ENCODE assay signal across 10 mouse cellular contexts in the genomic region with DNA sequence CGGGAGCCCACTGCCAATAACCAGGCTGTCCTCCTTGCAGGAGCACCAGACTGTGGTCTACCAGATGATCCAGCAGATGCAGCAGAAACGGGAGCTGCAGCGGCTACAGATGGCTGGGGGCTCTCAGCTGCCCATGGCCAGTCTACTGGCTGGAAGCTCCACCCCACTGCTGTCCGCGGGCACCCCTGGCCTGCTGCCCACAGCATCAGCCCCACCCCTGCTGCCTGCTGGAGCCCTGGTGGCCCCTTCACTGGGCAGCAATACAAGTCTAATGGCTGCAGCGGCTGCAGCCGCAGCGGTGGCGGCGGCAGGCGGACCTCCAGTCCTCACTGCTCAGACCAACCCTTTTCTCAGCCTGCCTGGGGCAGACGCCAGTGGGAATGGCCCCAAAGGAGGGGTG. TPM values are rescaled to one million over a fixed set of nuclear protein-coding genes. Genes with fewer than 3 reads are reported as not detected.
A peak's percentile ranks its signal among the peaks of the same experiment; 100 is the strongest.
DNase-seq lines count a peak whose midpoint lies in the region; ATAC-seq and TF ChIP-seq lines count a peak whose summit lies in the region.
"Had no signal": no experiment of that assay in that cellular context is flagged by ENCODE, and none has a peak within 500 bp of the region (broad histone marks: within the 10 kb centered on the region; RNA-seq: fewer than 3 reads in every experiment).

No protein-coding gene starts in this region.

- H3K27me3 ChIP-seq in heart, embryonic 13.5 days (replicated peaks) = no peaks in the 10 kb centered on the region
- no peaks in the 10 kb centered on the region for H3K27me3 ChIP-seq in midbrain, postnatal 0 days (ENCODE audit: insufficient read depth, low read length)
- H3K27me3 ChIP-seq in midbrain, embryonic 11.5 days (ENCODE audit: control insufficient read depth, insufficient read depth, low read length) = no peaks in the 10 kb centered on the region
- H3K27me3 ChIP-seq in forebrain, postnatal 0 days (ENCODE audit: insufficient read depth, low read length) = no peaks in the 10 kb centered on the region
- H3K27me3 ChIP-seq in neural tube, embryonic 15.5 days (replicated peaks) = no peaks in the 10 kb centered on the region
- no peaks in the 10 kb centered on the region for H3K27me3 ChIP-seq in liver, postnatal 0 days (ENCODE audit: insufficient read depth, low read length)

- DNase-seq in heart, adult 18-20 months = no peak
- peak; percentile 77 for DNase-seq in midbrain, postnatal 0 days (ENCODE audit: low spot score)
- DNase-seq in midbrain, embryonic 11.5 days (ENCODE audit: low spot score, missing footprints) = no peak
- DNase-seq in forebrain, postnatal 0 days = peak; percentile 43
- no peak for DNase-seq in ovary, postnatal 14 days (ENCODE audit: low spot score)
- DNase-seq in liver, postnatal 0 days = no peak

- H3K4me3 ChIP-seq in heart, embryonic 13.5 days = no peak overlapping the region
- H3K4me3 ChIP-seq in midbrain, postnatal 0 days (ENCODE audit: low read depth, low read length) = no peak overlapping the region
- H3K4me3 ChIP-seq in midbrain, embryonic 11.5 days (ENCODE audit: low read depth, low read length) = no peak overlapping the region
- H3K4me3 ChIP-seq in forebrain, postnatal 0 days (ENCODE audit: low read depth, low read length) = no peak overlapping the region
- no peak overlapping the region for H3K4me3 ChIP-seq in neural tube, embryonic 15.5 days (replicated peaks)
- no peak overlapping the region for H3K4me3 ChIP-seq in liver, postnatal 0 days (ENCODE audit: low read depth, low read length)

- H3K27ac ChIP-seq in heart, embryonic 13.5 days (replicated peaks) = peak overlapping the region; percentile 25; the same call in 1 of the 2 replicates
- H3K27ac ChIP-seq in midbrain, postnatal 0 days (ENCODE audit: low read depth, low read length) = no peak overlapping the region
- H3K27ac ChIP-seq in midbrain, embryonic 11.5 days (ENCODE audit: low read depth, low read length) = no peak overlapping the region
- no peak overlapping the region for H3K27ac ChIP-seq in forebrain, postnatal 0 days (ENCODE audit: low read depth, low read length)
- H3K27ac ChIP-seq in neural tube, embryonic 15.5 days (replicated peaks) = peak overlapping the region; percentile 41
- no peak overlapping the region for H3K27ac ChIP-seq in liver, postnatal 0 days (ENCODE audit: low read depth)

- TF ChIP-seq CTCF in midbrain, postnatal 0 days (IDR thresholded peaks at IDR 0.05) = no peak
- TF ChIP-seq CTCF in forebrain, postnatal 0 days (IDR thresholded peaks at IDR 0.05; ENCODE audit: low read depth) = no peak
- no peak for TF ChIP-seq CTCF in liver, postnatal 0 days (IDR thresholded peaks at IDR 0.05; ENCODE audit: low read depth)

- H3K9ac ChIP-seq in heart, embryonic 13.5 days = peak overlapping the region; percentile 16
- no peak overlapping the region for H3K9ac ChIP-seq in midbrain, postnatal 0 days (replicated peaks; ENCODE audit: low read length, poor library complexity, severe bottlenecking)
- no peak overlapping the region for H3K9ac ChIP-seq in midbrain, embryonic 11.5 days (ENCODE audit: low read length)
- H3K9ac ChIP-seq in forebrain, postnatal 0 days = no peak overlapping the region
- H3K9ac ChIP-seq in neural tube, embryonic 15.5 days (replicated peaks) = no peak overlapping the region
- H3K9ac ChIP-seq in liver, postnatal 0 days (replicated peaks) = no peak overlapping the region

- no peak overlapping the region for H3K4me2 ChIP-seq in heart, embryonic 13.5 days
- no peak overlapping the region for H3K4me2 ChIP-seq in midbrain, postnatal 0 days (ENCODE audit: low read depth, low read length, poor library complexity, severe bottlenecking)
- no peak overlapping the region for H3K4me2 ChIP-seq in midbrain, embryonic 11.5 days
- no peak overlapping the region for H3K4me2 ChIP-seq in forebrain, postnatal 0 days (ENCODE audit: low read depth)
- H3K4me2 ChIP-seq in neural tube, embryonic 15.5 days = no peak overlapping the region
- H3K4me2 ChIP-seq in liver, postnatal 0 days (ENCODE audit: low read depth, low read length) = no peak overlapping the region

- peaks cover 40% of the 10 kb centered on the region for H3K4me1 ChIP-seq in heart, embryonic 13.5 days
- no peaks in the 10 kb centered on the region for H3K4me1 ChIP-seq in midbrain, postnatal 0 days (ENCODE audit: insufficient read depth, low read length)
- peaks cover 25% of the 10 kb centered on the region for H3K4me1 ChIP-seq in midbrain, embryonic 11.5 days (ENCODE audit: control insufficient read depth, insufficient read depth, low read length)
- H3K4me1 ChIP-seq in forebrain, postnatal 0 days (ENCODE audit: insufficient read depth) = no peaks in the 10 kb centered on the region
- peaks cover 28% of the 10 kb centered on the region for H3K4me1 ChIP-seq in neural tube, embryonic 15.5 days
- peaks cover 8% of the 10 kb centered on the region for H3K4me1 ChIP-seq in liver, postnatal 0 days (ENCODE audit: insufficient read depth)

- no peak for TF ChIP-seq EP300 in liver, postnatal 0 days (IDR thresholded peaks at IDR 0.05; ENCODE audit: low read depth)

- no peaks in the 10 kb centered on the region for H3K9me3 ChIP-seq in heart, embryonic 13.5 days
- H3K9me3 ChIP-seq in midbrain, postnatal 0 days (ENCODE audit: low read length) = no peaks in the 10 kb centered on the region
- H3K9me3 ChIP-seq in midbrain, embryonic 11.5 days (ENCODE audit: control insufficient read depth, low read length) = no peaks in the 10 kb centered on the region
- H3K9me3 ChIP-seq in forebrain, postnatal 0 days (ENCODE audit: low read length) = no peaks in the 10 kb centered on the region
- no peaks in the 10 kb centered on the region for H3K9me3 ChIP-seq in neural tube, embryonic 15.5 days (replicated peaks)
- H3K9me3 ChIP-seq in liver, postnatal 0 days (ENCODE audit: low read length) = no peaks in the 10 kb centered on the region
- H3K9me3 ChIP-seq: G1E had no signal

- 72% methylated on average over 12 of the region's 12 CpGs for WGBS in heart, embryonic 13.5 days
- 56% methylated on average over 12 of the region's 12 CpGs for WGBS in midbrain, postnatal 0 days
- WGBS in midbrain, embryonic 11.5 days = 87% methylated on average over 12 of the region's 12 CpGs
- WGBS in forebrain, postnatal 0 days = 41% methylated on average over 12 of the region's 12 CpGs
- 55% methylated on average over 12 of the region's 12 CpGs for WGBS in neural tube, embryonic 15.5 days
- 82% methylated on average over 12 of the region's 12 CpGs for whole genome bisulfite sequencing in liver, postnatal 0 days (ENCODE audit: insufficient replicate concordance)

- ATAC-seq in heart, embryonic 13.5 days (ENCODE audit: extremely low read depth, insufficient number of reproducible peaks, low FRiP score, low TSS enrichment) = 0 out of 2 replicates have a peak, but pooled peaks have one; percentile 4
- no peak for ATAC-seq in midbrain, postnatal 0 days (ENCODE audit: low FRiP score)
- ATAC-seq in midbrain, embryonic 11.5 days (ENCODE audit: low FRiP score) = no peak
- peak; percentile 50 for ATAC-seq in forebrain, postnatal 0 days
- ATAC-seq in neural tube, embryonic 15.5 days (ENCODE audit: low FRiP score) = no peak
- no peak for ATAC-seq in liver, postnatal 0 days

- H3K36me3 ChIP-seq in heart, embryonic 13.5 days = peaks cover 77% of the 10 kb centered on the region
- peaks cover 39% of the 10 kb centered on the region for H3K36me3 ChIP-seq in midbrain, postnatal 0 days (ENCODE audit: insufficient read depth, low read length)
- H3K36me3 ChIP-seq in midbrain, embryonic 11.5 days (ENCODE audit: control insufficient read depth, insufficient read depth, low read length) = peaks cover 14% of the 10 kb centered on the region; the same call in 1 of the 2 replicates
- peaks cover 53% of the 10 kb centered on the region for H3K36me3 ChIP-seq in forebrain, postnatal 0 days (ENCODE audit: insufficient read depth)
- peaks cover 47% of the 10 kb centered on the region for H3K36me3 ChIP-seq in neural tube, embryonic 15.5 days
- peaks cover 16% of the 10 kb centered on the region for H3K36me3 ChIP-seq in liver, postnatal 0 days (replicated peaks; ENCODE audit: insufficient read depth, low read length)

RNA-seq across cellular contexts. Expression of a gene that starts 5.2 kb away (rescaled TPM):
- polyA plus RNA-seq in heart, embryonic 13.5 days (2015; fragmentation: Nextera tagmentation; extraction: Ambion mirVana) = 44.1 and 53.7 TPM in 2 replicates
- total RNA-seq in heart, adult 18-20 months (2021) = 100 to 1,000 TPM; 134 to 145 TPM
- total RNA-seq in midbrain, postnatal 0 days (2014; rRNA removed) = 13.3 and 27.0 TPM in 2 replicates
- 41.5 and 45.1 TPM in 2 replicates for polyA plus RNA-seq in midbrain, postnatal 0 days (2015; fragmentation: Nextera tagmentation; extraction: Ambion mirVana)
- polyA plus RNA-seq in midbrain, embryonic 11.5 days (2014; fragmentation: Nextera tagmentation; extraction: Ambion mirVana) = 13.4 and 19.0 TPM in 2 replicates
- total RNA-seq in forebrain, postnatal 0 days (2014; rRNA removed) = 14.4 and 15.5 TPM in 2 replicates
- 27.2 and 27.8 TPM in 2 replicates for polyA plus RNA-seq in forebrain, postnatal 0 days (2015; fragmentation: Nextera tagmentation; extraction: Ambion mirVana)
- polyA plus RNA-seq in neural tube, embryonic 15.5 days (2015; fragmentation: Nextera tagmentation; extraction: Ambion mirVana) = 46.9 and 50.1 TPM in 2 replicates
- 54.6 and 63.7 TPM in 2 replicates for polyA plus RNA-seq in liver, postnatal 0 days (2015; fragmentation: Nextera tagmentation; extraction: Ambion mirVana)

RNA-seq across cellular contexts. Expression of a gene that starts 17.2 kb away (rescaled TPM):
- polyA plus RNA-seq in heart, embryonic 13.5 days (2015; fragmentation: Nextera tagmentation; extraction: Ambion mirVana) = 1.7 and 1.9 TPM in 2 replicates
- 10 to 100 TPM; 59.5 to 60.0 TPM for total RNA-seq in heart, adult 18-20 months (2021)
- total RNA-seq in midbrain, postnatal 0 days (2014; rRNA removed) = 43.9 and 52.8 TPM in 2 replicates
- polyA plus RNA-seq in midbrain, postnatal 0 days (2015; fragmentation: Nextera tagmentation; extraction: Ambion mirVana) = 1.5 and 1.7 TPM in 2 replicates
- 3.5 and 4.3 TPM in 2 replicates for polyA plus RNA-seq in midbrain, embryonic 11.5 days (2014; fragmentation: Nextera tagmentation; extraction: Ambion mirVana)
- total RNA-seq in forebrain, postnatal 0 days (2014; rRNA removed) = 42.2 and 48.1 TPM in 2 replicates
- 1.7 TPM in 2 replicates for polyA plus RNA-seq in forebrain, postnatal 0 days (2015; fragmentation: Nextera tagmentation; extraction: Ambion mirVana)
- polyA plus RNA-seq in neural tube, embryonic 15.5 days (2015; fragmentation: Nextera tagmentation; extraction: Ambion mirVana) = 2.3 and 3.1 TPM in 2 replicates
- 0.32 and 0.38 TPM in 2 replicates for polyA plus RNA-seq in liver, postnatal 0 days (2015; fragmentation: Nextera tagmentation; extraction: Ambion mirVana)

RNA-seq across cellular contexts. Expression of a gene that starts 19.9 kb away (rescaled TPM):
- 10.5 and 11.0 TPM in 2 replicates for polyA plus RNA-seq in heart, embryonic 13.5 days (2015; fragmentation: Nextera tagmentation; extraction: Ambion mirVana)
- 1 to 10 TPM; 4.8 to 4.9 TPM for total RNA-seq in heart, adult 18-20 months (2021)
- 16.0 and 19.6 TPM in 2 replicates for total RNA-seq in midbrain, postnatal 0 days (2014; rRNA removed)
- polyA plus RNA-seq in midbrain, postnatal 0 days (2015; fragmentation: Nextera tagmentation; extraction: Ambion mirVana) = 14.2 and 16.7 TPM in 2 replicates
- polyA plus RNA-seq in midbrain, embryonic 11.5 days (2014; fragmentation: Nextera tagmentation; extraction: Ambion mirVana) = 13.4 and 16.1 TPM in 2 replicates
- 13.0 and 21.9 TPM in 2 replicates for total RNA-seq in forebrain, postnatal 0 days (2014; rRNA removed)
- polyA plus RNA-seq in forebrain, postnatal 0 days (2015; fragmentation: Nextera tagmentation; extraction: Ambion mirVana) = 10.0 and 12.6 TPM in 2 replicates
- polyA plus RNA-seq in neural tube, embryonic 15.5 days (2015; fragmentation: Nextera tagmentation; extraction: Ambion mirVana) = 17.6 and 17.7 TPM in 2 replicates
- 1.9 TPM in 2 replicates for polyA plus RNA-seq in liver, postnatal 0 days (2015; fragmentation: Nextera tagmentation; extraction: Ambion mirVana)
- total RNA-seq: neutrophil, adult 5-6 weeks had no signal

RNA-seq across cellular contexts. Expression of a gene that starts 22.8 kb away (rescaled TPM):
- polyA plus RNA-seq in heart, embryonic 13.5 days (2015; fragmentation: Nextera tagmentation; extraction: Ambion mirVana) = 371 and 445 TPM in 2 replicates
- total RNA-seq in heart, adult 18-20 months (2021) = 100 to 1,000 TPM; 135 to 150 TPM
- 386 and 449 TPM in 2 replicates for total RNA-seq in midbrain, postnatal 0 days (2014; rRNA removed)
- 473 and 491 TPM in 2 replicates for polyA plus RNA-seq in midbrain, postnatal 0 days (2015; fragmentation: Nextera tagmentation; extraction: Ambion mirVana)
- 477 and 517 TPM in 2 replicates for polyA plus RNA-seq in midbrain, embryonic 11.5 days (2014; fragmentation: Nextera tagmentation; extraction: Ambion mirVana)
- 322 and 350 TPM in 2 replicates for total RNA-seq in forebrain, postnatal 0 days (2014; rRNA removed)
- polyA plus RNA-seq in forebrain, postnatal 0 days (2015; fragmentation: Nextera tagmentation; extraction: Ambion mirVana) = 499 and 621 TPM in 2 replicates
- 458 and 459 TPM in 2 replicates for polyA plus RNA-seq in neural tube, embryonic 15.5 days (2015; fragmentation: Nextera tagmentation; extraction: Ambion mirVana)
- polyA plus RNA-seq in liver, postnatal 0 days (2015; fragmentation: Nextera tagmentation; extraction: Ambion mirVana) = 244 and 267 TPM in 2 replicates

RNA-seq across cellular contexts. Expression of a gene that starts 50.9 kb away (rescaled TPM):
- 1.1 and 1.4 TPM in 2 replicates for polyA plus RNA-seq in heart, embryonic 13.5 days (2015; fragmentation: Nextera tagmentation; extraction: Ambion mirVana)
- 1 to 10 TPM in 1 of 2 experiments, under 1 TPM in 1; 0.84 to 1.1 TPM for total RNA-seq in heart, adult 18-20 months (2021)
- total RNA-seq in midbrain, postnatal 0 days (2014; rRNA removed) = 5.0 and 8.4 TPM in 2 replicates
- polyA plus RNA-seq in midbrain, postnatal 0 days (2015; fragmentation: Nextera tagmentation; extraction: Ambion mirVana) = 1.5 and 1.6 TPM in 2 replicates
- polyA plus RNA-seq in midbrain, embryonic 11.5 days (2014; fragmentation: Nextera tagmentation; extraction: Ambion mirVana) = 7.0 and 12.0 TPM in 2 replicates
- 5.0 and 6.8 TPM in 2 replicates for total RNA-seq in forebrain, postnatal 0 days (2014; rRNA removed)
- polyA plus RNA-seq in forebrain, postnatal 0 days (2015; fragmentation: Nextera tagmentation; extraction: Ambion mirVana) = 3.6 and 4.1 TPM in 2 replicates
- 2.1 TPM in 2 replicates for polyA plus RNA-seq in neural tube, embryonic 15.5 days (2015; fragmentation: Nextera tagmentation; extraction: Ambion mirVana)
- polyA plus RNA-seq in liver, postnatal 0 days (2015; fragmentation: Nextera tagmentation; extraction: Ambion mirVana) = 1.1 and 1.6 TPM in 2 replicates

Comparison
In these comparisons a context has a peak if more than half of its experiments do, and no peak if none do; other contexts are left out.
1. DNase-seq: peak in midbrain, postnatal 0 days (single experiment) and forebrain, postnatal 0 days (single experiment); none in heart, adult 18-20 months (0 of 2), midbrain, embryonic 11.5 days (single experiment), ovary, postnatal 14 days (single experiment) and liver, postnatal 0 days (single experiment).
2. ATAC-seq: peak in heart, embryonic 13.5 days (single experiment) and forebrain, postnatal 0 days (single experiment); none in midbrain, postnatal 0 days (single experiment), midbrain, embryonic 11.5 days (single experiment), neural tube, embryonic 15.5 days (single experiment) and liver, postnatal 0 days (single experiment).
3. H3K27ac ChIP-seq: peak in heart, embryonic 13.5 days (single experiment) and neural tube, embryonic 15.5 days (single experiment); none in midbrain, postnatal 0 days (single experiment), midbrain, embryonic 11.5 days (single experiment), forebrain, postnatal 0 days (single experiment) and liver, postnatal 0 days (single experiment).